Mouse (Mus musculus): Measurements from ENCODE around the gene 1700020N01Rik. TPM values are rescaled to one million over a fixed set of nuclear protein-coding genes. Genes with fewer than 3 reads are reported as not detected.
A peak's percentile ranks its signal among the peaks of the same experiment; 100 is the strongest.

The 1700020N01Rik gene
- not detected in 2 replicates for polyA plus RNA-seq (2016; fragmentation: Nextera tagmentation; extraction: Ambion mirVana)

DNA sequence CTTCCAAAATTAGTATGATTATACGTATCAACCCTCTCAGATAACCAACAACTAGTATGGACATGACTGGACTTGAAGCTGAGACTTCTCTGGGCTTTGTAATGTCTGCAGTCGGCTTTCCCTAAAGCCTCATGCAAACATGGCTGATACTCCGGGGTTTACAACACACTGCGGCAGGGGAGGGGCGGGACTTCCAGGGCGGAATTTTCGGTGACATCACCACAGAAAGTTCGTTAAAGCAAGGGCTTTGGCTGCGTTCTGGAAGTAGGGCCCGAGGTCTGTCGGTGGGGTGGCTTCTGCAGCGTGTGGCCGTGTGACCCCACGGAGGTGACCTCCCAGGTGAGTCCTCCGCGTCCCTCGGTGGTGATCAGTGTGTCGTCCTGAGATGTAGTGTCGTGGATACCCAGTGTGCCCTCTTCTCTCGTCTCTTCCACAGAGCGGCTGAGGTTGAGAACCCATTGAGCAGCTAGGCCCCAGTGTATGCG is at the start of gene 1700020N01Rik:
Gene 1700020N01Rik (plus strand): TSS at position 250 of the 485 bp plus-strand sequence.
- no peak within 1 kb of the TSS for H3K4me3 ChIP-seq (replicated peaks)
- no peak for ATAC-seq (ENCODE audit: low FRiP score)
- no peaks in the 10 kb centered on the region for H3K9me3 ChIP-seq
- H3K27ac ChIP-seq: no peak within 1 kb of the TSS
- H3K27me3 ChIP-seq: no peaks in the 10 kb centered on the region
- no peak within 1 kb of the TSS for H3K4me2 ChIP-seq
- H3K4me1 ChIP-seq: no peaks in the 10 kb centered on the region
- H3K36me3 ChIP-seq (replicated peaks): no peaks in the 10 kb centered on the region
- no peak within 1 kb of the TSS for H3K9ac ChIP-seq
- WGBS: 97% methylated on average over 22 of the region's 22 CpGs

DNA sequence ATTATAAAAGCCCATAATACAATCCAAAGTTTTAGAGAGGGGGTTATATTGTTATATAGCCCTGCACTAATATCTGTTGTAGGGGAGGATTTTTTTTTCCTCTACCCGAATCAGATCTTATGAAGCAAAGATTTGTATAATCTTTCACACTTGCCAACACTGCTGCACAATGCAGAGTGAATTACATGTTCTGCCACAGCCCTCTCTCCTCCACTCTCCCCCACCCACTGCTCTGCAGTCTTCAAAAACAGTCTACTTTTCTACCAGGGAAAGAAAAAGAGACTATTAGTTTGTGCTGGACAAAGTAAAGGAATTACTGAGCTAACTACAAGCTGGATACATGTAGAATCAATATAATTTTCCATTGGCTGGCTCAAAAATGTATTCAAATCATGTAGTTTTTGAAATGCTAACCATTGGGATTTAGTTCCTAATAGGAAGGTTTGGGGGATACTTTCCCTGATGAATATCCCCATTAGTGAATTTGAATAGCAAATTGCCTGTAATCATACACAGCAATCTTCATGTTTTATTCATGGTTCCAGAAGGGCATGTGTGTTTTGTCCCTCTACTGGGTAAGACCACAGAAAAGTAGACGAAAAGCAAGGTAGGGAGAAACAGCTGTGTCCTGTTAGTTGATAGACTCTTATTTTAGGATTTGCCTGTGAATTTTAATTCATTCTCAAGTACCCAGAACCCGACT is 49.2 kb upstream of the 1700020N01Rik start:
- Histone ChIP-seq H3K4me1 (no peaks in the 10 kb centered on the region), H3K4me2 (no peak overlapping the region), H3K9me3 (no peaks in the 10 kb centered on the region), H3K9ac (no peak overlapping the region), H3K27me3 (no peaks in the 10 kb centered on the region), H3K4me3 (replicated peaks) (no peak overlapping the region), H3K27ac (0 out of 2 replicates have a peak overlapping the region, but pooled peaks have one; percentile 37), H3K36me3 (replicated peaks) (no peaks in the 10 kb centered on the region)
- peak; percentile 73; the same call in 1 of the 2 replicates for ATAC-seq (ENCODE audit: low FRiP score)
- 49% methylated on average over 3 of the region's 3 CpGs for WGBS

DNA sequence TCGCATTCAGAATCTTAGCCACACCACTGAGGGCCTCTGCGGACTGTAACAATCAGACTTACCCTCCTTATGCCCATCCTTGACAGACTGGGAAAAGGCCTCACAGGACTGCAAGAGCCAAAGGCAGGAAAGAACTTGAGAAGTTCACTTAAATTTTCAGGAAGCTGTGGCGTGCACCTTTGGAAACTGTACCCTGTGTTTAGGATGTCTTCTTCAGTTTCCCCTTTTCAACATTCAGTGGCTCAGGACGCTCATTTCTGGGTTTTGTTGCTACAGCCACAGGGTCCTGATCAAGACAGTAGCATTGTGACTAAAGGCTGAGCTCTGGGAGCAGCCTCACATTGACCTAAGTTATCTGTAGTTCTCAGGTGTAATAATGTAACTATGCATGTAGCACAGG is 48.2 kb upstream of the 1700020N01Rik start:
- H3K27ac ChIP-seq: no peak overlapping the region
- no peak overlapping the region for H3K4me2 ChIP-seq
- 81% methylated on average over 4 of the region's 4 CpGs for WGBS
- ATAC-seq (ENCODE audit: low FRiP score): no peak
- no peaks in the 10 kb centered on the region for H3K4me1 ChIP-seq
- no peaks in the 10 kb centered on the region for H3K36me3 ChIP-seq (replicated peaks)
- no peaks in the 10 kb centered on the region for H3K27me3 ChIP-seq
- H3K9me3 ChIP-seq: no peaks in the 10 kb centered on the region
- no peak overlapping the region for H3K4me3 ChIP-seq (replicated peaks)
- no peak overlapping the region for H3K9ac ChIP-seq

DNA sequence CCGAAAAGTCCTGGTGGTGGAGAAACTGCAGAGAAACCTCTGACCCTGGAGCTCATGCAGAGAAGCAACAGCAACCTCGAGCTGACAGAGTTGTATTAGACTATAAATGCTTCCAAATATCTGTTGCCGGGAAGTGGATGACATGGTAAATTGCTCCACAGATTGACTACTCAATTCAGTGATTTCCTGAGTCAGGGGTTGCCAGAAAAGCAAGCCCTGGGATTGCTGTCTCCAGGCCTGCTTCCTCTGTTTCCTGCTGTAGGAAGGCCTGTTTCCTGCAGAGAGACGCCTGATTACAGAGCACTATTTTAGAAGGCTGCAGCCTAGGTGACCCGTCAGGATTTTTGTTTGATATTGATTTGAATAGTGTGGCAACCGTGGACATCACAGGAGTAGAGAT is 47.5 kb upstream of the 1700020N01Rik start:
- Histone ChIP-seq H3K4me3 (replicated peaks) (no peak overlapping the region), H3K27ac (no peak overlapping the region), H3K27me3 (no peaks in the 10 kb centered on the region), H3K36me3 (replicated peaks) (no peaks in the 10 kb centered on the region), H3K4me2 (no peak overlapping the region), H3K9ac (no peak overlapping the region), H3K4me1 (no peaks in the 10 kb centered on the region), H3K9me3 (no peaks in the 10 kb centered on the region)
- ATAC-seq (ENCODE audit: low FRiP score): no peak
- WGBS: 57% methylated on average over 6 of the region's 6 CpGs

DNA sequence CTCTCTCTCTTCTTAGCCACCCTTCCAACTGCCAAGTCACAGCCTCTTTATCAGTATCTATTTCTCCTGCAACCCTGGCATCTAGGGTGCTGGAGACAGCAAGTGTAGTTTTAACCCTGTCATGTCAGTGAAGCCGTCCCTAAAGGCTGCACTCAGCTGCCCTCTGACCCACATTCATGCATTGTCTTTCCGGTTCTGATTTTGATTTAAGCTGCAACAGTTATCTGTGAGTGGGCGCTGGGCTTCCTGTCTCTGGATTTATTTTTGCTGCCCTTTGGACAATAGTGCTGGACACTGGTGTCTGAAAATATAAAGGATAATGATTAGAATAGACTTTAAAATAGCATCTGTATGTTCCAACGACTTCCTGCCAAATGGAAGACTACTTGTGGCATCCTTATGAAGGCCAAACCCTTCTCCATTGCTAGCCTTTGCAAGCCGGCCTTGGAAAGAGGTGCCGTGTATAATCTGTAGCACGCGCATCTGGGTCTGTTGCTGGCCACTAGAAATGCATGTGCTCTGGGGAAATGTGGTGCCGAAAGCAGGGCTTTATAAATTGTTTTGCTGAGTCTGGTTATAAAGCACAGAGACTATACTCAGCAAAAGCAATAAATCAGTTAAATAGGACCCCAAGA is 44.0 kb upstream of the 1700020N01Rik start:
- WGBS: 73% methylated on average over 9 of the region's 9 CpGs
- Histone ChIP-seq H3K9me3 (no peaks in the 10 kb centered on the region), H3K36me3 (replicated peaks) (no peaks in the 10 kb centered on the region), H3K27ac (no peak overlapping the region), H3K27me3 (no peaks in the 10 kb centered on the region), H3K4me2 (no peak overlapping the region), H3K4me1 (no peaks in the 10 kb centered on the region), H3K9ac (no peak overlapping the region), H3K4me3 (replicated peaks) (no peak overlapping the region)
- ATAC-seq (ENCODE audit: low FRiP score): no peak

DNA sequence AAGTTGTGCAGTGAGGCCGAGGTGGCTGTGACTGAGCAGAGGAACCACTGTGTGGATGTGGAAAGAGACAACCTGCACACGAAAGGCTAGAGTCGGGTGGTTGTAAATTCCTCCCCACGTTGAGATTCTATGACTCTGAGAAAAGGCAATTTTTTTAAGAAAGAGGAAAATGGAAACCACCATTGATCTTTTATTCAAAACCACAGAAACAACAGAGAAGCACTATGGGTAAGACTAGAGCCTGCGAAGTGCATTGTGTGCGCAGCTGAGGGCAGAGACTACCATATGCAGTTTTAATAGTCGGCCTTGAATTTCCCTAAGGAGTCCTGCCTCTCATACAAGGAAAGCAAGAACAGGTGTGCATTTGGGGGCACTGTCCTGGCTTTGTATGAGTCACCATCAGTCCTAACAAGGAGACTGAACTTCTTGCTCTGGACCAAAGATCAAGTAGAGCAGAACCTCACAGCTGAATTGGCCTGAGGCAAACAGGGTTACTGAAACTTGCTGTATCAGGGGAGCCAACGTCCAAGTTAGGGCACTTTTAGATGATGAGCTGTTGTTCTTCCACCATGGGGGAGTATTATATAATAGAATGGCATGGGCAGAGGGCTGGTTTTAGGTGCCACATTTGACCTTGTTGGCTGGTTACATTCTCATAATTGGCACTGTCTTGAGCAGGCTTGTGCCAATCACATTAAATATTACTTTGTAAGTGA is 39.8 kb upstream of the 1700020N01Rik start:
- Histone ChIP-seq H3K27ac (no peak overlapping the region), H3K4me2 (no peak overlapping the region), H3K4me3 (replicated peaks) (no peak overlapping the region), H3K4me1 (no peaks in the 10 kb centered on the region), H3K27me3 (no peaks in the 10 kb centered on the region), H3K36me3 (replicated peaks) (no peaks in the 10 kb centered on the region), H3K9ac (no peak overlapping the region), H3K9me3 (no peaks in the 10 kb centered on the region)
- ATAC-seq (ENCODE audit: low FRiP score): no peak
- WGBS: 87% methylated on average over 8 of the region's 8 CpGs

DNA sequence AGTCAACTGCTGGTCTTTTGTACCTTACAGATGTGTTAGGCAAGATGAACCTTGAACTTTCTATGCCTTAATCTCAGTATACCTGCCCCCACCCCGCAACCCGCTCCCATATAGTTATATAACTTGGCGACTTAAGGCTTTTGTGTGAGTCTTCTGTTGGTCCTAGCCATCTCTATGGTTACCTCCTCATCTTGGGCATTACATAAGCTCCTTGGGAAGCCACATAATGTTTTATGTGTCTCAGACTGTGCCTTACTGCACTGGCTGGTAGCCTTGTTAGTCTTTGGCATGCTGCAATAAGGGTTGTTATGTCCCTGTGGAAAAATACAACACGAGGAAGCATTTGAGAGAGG is 39.3 kb upstream of the 1700020N01Rik start:
- WGBS: 94% methylated on average over 4 of the region's 4 CpGs
- no peaks in the 10 kb centered on the region for H3K27me3 ChIP-seq
- no peak overlapping the region for H3K4me3 ChIP-seq (replicated peaks)
- no peak overlapping the region for H3K4me2 ChIP-seq
- no peaks in the 10 kb centered on the region for H3K4me1 ChIP-seq
- H3K36me3 ChIP-seq (replicated peaks): no peaks in the 10 kb centered on the region
- no peaks in the 10 kb centered on the region for H3K9me3 ChIP-seq
- ATAC-seq (ENCODE audit: low FRiP score): no peak
- H3K27ac ChIP-seq: no peak overlapping the region
- H3K9ac ChIP-seq: no peak overlapping the region

DNA sequence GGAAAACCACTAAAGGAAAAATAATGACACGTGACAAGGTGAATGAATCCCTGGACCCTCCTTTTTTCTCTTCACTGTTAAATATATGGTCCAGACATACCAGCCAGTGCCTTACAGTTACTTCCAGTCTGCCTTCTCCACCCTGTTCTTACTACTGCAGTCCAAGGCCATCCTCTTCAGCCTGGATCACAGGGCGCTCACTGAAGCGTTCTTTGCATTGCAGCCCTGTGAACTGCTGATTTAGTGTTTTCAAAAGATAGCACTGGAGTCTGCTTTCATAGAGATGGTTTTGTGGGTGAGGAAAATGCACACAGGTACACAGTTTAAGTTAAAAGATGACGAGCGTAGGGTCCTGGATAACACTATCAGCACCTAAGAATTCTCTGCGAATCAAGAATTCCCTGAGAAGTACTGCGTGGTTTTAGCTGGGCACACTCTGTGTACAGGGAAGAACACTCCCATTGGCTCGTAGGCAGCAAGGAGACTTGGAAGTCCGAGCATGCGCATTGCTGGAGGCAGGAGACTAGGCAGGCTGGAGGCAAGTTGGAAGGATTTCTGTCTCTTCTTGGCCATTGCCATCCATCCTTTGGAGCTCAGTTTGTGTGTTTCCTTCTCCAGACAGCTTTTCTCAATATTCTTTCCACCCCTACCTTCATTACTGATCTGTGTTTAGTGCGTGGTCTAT is 37.9 kb upstream of the 1700020N01Rik start:
- Histone ChIP-seq H3K9ac (no peak overlapping the region), H3K27ac (no peak overlapping the region), H3K9me3 (no peaks in the 10 kb centered on the region), H3K4me3 (replicated peaks) (no peak overlapping the region), H3K27me3 (no peaks in the 10 kb centered on the region), H3K4me2 (no peak overlapping the region), H3K4me1 (no peaks in the 10 kb centered on the region), H3K36me3 (replicated peaks) (no peaks in the 10 kb centered on the region)
- ATAC-seq (ENCODE audit: low FRiP score): no peak
- 83% methylated on average over 11 of the region's 11 CpGs for WGBS

DNA sequence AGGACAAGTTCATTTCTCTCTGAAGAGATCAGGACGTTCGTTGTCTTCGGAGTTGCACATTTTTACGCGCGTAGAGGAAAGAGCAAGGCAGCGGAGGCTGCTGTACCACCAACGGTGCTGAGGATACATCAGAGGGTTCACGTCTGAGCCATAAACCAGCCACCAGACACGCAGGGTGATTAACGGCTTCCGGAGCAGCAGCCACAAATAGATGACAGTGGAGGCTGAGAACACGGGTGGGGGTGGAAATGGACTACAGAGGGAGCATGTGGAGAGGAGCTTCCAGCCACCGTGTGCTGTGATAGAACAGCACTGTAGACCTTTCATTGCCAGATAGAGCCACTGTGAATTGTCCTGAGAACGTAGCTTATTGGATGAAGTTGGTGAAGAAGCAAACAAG is 33.2 kb upstream of the 1700020N01Rik start:
- no peak overlapping the region for H3K9ac ChIP-seq
- H3K9me3 ChIP-seq: no peaks in the 10 kb centered on the region
- H3K4me1 ChIP-seq: no peaks in the 10 kb centered on the region
- no peak overlapping the region for H3K27ac ChIP-seq
- H3K27me3 ChIP-seq: no peaks in the 10 kb centered on the region
- ATAC-seq (ENCODE audit: low FRiP score): no peak
- WGBS: 84% methylated on average over 15 of the region's 15 CpGs
- no peaks in the 10 kb centered on the region for H3K36me3 ChIP-seq (replicated peaks)
- no peak overlapping the region for H3K4me3 ChIP-seq (replicated peaks)
- no peak overlapping the region for H3K4me2 ChIP-seq

DNA sequence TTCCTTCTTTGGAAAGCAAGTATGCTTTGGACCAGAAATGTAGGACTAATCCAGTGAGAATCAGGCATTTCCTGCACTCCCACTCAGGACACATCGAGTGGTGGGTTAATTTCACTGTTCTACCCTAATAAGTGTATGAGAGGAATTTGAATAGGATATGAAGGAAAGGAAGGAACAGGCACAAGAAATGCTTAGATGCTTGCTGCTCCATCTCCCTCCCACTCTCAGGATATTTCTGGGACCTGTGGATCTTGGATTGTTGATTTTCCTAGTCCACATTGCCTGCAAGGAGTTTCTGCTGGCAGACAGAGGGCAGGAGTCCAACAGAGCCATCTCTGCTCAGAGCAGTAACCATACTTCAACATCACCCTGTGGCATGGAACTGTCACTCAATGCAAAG is 31.8 kb upstream of the 1700020N01Rik start:
- H3K9ac ChIP-seq: no peak overlapping the region
- no peaks in the 10 kb centered on the region for H3K9me3 ChIP-seq
- 84% methylated on average over 1 of the region's 1 CpGs for WGBS
- no peak overlapping the region for H3K4me3 ChIP-seq (replicated peaks)
- H3K4me1 ChIP-seq: no peaks in the 10 kb centered on the region
- no peaks in the 10 kb centered on the region for H3K27me3 ChIP-seq
- ATAC-seq (ENCODE audit: low FRiP score): no peak
- H3K4me2 ChIP-seq: no peak overlapping the region
- H3K27ac ChIP-seq: no peak overlapping the region
- no peaks in the 10 kb centered on the region for H3K36me3 ChIP-seq (replicated peaks)

DNA sequence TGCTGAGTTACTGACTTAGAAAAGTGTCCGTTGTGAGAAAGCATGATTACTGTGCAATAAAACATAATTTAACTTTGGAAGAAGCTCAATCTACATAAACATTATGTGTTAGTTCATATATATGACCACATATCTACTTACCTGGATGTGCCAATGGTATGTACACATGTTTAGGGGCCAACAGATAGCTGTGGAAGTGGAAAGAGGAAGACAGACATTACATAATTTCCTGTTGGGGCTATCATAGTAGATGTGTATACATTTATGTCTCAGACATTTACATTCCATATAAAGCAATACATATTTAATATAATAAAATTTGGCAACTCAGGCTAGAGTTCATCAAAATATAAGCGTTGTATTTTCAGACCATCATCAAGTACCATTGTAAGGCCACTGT is 29.5 kb upstream of the 1700020N01Rik start:
- Histone ChIP-seq H3K4me3 (replicated peaks) (no peak overlapping the region), H3K27me3 (no peaks in the 10 kb centered on the region), H3K36me3 (replicated peaks) (no peaks in the 10 kb centered on the region), H3K27ac (no peak overlapping the region), H3K9ac (no peak overlapping the region), H3K4me1 (no peaks in the 10 kb centered on the region), H3K9me3 (no peaks in the 10 kb centered on the region), H3K4me2 (no peak overlapping the region)
- 96% methylated on average over 2 of the region's 2 CpGs for WGBS
- ATAC-seq (ENCODE audit: low FRiP score): no peak

DNA sequence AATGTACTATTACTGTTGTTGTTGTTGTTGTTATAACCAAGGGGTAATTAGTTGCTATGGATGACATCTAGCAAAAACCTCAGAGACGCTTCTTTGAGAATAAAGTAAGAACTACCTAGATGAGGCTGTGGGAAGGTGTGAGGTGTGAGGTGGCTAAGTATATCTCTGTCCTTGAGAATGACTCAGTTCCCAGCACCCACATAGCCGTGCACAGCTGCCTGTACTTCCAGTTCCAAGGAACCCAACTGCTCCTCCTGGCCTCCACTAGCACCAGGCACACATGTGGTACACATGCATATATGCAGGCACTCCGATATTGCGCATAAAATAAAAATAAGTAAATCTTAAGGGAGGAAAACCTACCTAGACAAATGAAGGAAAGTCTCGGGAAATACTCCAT is 28.8 kb upstream of the 1700020N01Rik start:
- Histone ChIP-seq H3K9ac (no peak overlapping the region), H3K4me1 (no peaks in the 10 kb centered on the region), H3K27ac (no peak overlapping the region), H3K36me3 (replicated peaks) (no peaks in the 10 kb centered on the region), H3K4me2 (no peak overlapping the region), H3K9me3 (no peaks in the 10 kb centered on the region), H3K4me3 (replicated peaks) (no peak overlapping the region), H3K27me3 (no peaks in the 10 kb centered on the region)
- 87% methylated on average over 5 of the region's 5 CpGs for WGBS
- no peak for ATAC-seq (ENCODE audit: low FRiP score)
